Mouse (Mus musculus): Measurements from ENCODE around the gene Casp2.

The Casp2 gene

DNA sequence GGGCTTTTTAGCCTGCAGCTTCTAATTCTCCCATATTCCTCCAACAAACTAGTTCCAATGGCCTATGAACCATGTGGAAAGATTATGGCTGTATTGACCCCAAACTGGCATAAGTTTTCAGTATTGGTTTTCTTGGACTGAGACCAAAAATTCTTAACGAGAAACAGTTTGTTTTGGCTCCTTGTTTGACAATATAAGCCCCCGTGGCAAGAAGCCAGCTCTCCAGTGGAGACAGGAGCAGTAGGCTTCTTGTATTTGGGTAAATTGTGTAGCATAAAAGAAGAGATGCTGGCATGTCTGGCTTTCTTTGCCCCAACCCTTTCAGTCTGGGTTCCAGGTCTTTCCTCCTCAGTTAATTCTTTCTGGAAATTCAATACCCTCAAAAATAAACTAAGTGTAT is 11.4 kb downstream of the Casp2 start:
- DNase-seq (ENCODE audit: low read depth, low spot score), result no peak

DNA sequence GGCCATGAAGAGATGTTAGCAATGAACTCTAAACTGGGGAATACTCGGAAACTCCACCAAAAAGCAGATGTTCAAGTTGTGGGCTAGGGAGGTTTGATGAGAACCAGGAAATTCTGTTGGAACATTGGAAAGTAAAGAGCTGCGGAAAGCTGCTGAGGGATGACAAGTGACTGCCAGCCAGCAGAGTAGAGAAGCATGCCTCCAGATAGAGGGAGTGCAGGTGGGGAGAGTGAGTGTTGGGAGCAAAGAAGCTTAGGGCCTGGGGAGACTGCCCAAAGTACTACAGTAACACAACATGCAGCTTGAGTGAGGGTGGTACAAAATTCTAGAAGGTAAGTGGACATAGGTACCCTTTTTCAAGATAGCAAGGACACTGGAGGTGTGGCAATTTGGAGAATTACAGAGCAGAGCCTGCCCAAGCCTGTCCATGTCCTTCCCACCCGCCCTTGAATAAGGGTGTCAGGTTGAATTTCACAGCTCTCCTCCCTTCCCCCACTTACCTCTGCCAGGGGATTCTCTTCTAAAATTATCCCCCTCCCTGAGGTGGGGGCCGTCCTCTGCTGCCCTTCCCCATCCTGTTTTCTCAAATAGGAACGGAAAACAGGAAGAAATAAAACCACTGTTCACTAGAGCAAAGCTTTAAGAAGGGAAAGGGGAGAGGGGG is 18.2 kb downstream of the Casp2 start:
- DNase-seq (ENCODE audit: low read depth, low spot score), result no peak

DNA sequence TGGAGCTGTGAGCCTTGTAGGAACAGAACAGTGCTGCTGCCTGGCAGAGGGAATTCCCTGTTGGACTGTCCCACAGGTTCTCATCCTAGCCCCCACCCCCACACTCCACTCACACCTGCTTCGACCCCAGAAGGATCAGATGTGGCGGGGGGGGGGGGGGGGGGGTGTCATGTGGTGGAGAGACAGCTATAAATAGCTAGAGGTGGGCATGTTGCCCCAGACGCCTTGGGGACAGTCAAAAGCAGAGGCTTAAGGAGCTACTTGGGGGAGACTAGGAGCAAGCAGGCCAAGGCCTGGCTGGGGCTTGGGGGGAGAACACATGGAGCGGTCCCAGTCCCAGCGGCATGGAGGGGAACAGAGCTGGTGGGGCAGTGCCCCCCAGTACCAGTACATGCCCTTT is 21.7 kb downstream of the Casp2 start, which contains the start of gene Clcn1:
Gene Clcn1, plus strand, starts transcription at position 238 of the 400 bp plus-strand sequence.
- no peak for DNase-seq (ENCODE audit: low read depth, low spot score)

DNA sequence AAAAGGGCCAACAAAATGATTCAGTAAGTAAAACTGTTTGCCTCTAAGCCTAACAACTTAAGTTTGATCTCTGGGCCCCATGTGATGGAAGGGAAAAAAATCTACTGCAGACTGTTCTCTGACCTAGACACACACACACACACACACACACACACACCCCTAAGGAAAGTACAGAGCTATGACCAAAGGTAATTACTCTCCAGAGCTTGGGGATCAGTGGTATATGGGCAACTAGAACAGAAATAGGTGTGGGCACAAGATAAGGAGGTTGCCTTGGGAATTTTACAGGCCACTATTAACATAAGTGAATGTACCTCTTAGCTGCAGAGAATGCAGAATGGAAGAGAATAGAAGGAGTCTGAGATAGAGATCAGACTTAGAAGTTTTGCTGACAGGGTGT is 22.8 kb downstream of the Casp2 start:
- DNase-seq (ENCODE audit: low read depth, low spot score), result no peak

DNA sequence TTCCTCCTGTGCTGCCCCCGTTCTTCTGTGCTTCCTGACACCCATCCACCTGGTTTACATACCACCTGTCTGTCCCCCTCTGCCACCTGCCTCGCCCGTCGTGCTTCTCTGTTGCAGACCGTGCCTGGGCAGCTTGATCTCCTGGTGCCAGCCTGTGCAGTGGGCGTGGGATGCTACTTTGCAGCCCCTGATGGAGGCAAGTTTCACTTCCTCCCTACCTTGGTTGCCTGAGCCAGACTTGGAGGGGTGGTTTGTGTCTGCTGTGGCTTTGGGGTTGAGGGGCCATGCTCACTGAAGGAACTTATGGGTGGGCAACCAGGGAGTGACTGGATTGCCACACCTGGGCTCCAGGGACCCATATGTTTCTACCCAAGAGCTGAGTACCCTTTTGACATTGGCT is 28.5 kb downstream of the Casp2 start:
- no peak for DNase-seq (ENCODE audit: low read depth, low spot score)

DNA sequence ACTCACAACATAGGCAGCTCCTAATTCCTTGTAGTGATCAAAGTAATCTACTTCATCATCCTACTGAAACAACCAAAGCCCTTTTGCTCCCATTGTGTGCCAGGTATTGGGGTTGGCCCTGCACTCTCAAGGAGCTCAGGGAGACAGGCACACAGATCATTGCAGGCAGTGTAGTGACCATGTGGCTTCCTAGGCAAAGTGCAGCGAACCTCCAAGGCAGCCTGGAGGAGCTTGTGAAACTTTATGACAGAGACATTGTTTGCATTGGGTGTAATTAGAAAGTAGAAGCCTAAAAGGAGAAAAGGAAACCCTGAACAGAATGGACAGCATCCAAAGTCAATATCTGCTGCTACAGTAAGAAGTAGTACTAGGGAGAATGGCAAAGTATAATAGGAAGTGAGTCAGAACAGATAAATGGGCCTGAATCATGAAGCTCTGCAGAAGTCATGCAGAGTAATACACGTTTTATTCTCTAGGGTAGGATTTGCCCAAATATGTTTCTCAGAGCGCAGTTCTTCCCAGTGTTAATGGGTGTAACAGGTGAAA is 30.8 kb downstream of the Casp2 start:
- no peak for DNase-seq (ENCODE audit: low read depth, low spot score)

DNA sequence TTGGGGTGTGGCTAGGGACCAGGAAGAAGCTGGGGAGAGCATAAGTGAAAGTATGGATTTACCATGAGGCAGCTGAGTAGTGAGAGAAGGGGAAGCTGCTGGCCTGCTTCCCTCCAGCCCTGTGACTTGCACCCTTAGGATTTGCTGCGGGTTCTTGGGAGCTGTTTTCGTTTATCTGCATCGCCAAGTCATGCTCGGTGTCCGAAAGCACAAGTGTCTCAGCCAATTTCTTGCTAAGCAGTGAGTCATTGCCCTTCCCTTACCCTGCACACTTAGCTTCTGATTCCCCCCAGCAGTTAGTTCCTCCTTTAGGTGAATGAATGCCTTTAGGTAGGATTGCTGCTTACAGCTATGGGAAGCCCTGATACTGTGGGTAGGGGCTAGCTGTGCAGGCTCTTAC is 34.6 kb downstream of the Casp2 start:
- DNase-seq (ENCODE audit: low read depth, low spot score), result no peak

DNA sequence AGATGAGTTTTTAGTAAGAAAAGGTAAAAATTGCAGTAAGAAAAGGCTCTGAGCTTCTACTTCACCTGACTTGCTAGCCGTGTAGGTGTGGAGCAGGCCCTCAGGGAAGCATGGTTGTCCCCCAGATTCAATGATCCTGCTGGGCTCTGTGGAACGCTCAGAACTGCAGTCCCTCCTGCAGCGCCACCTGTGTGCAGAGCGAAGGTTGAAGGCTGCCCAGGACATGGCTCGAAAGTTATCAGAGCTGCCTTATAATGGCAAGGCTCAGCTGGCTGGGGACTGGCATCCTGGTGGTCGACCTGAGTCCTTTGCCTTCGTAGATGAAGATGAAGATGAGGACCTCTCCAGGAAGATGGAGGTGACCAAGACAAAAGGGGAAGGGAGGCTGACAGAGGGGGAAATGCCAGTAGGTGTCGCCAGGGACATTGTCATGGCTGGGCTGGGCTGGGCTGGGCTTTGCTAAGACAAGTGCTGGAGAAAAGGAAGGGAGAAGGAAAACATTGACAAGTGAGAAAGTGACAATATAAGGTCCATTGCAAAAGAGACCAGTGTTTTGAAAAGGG is 45.1 kb downstream of the Casp2 start:
- DNase-seq (ENCODE audit: low read depth, low spot score), result no peak

DNA sequence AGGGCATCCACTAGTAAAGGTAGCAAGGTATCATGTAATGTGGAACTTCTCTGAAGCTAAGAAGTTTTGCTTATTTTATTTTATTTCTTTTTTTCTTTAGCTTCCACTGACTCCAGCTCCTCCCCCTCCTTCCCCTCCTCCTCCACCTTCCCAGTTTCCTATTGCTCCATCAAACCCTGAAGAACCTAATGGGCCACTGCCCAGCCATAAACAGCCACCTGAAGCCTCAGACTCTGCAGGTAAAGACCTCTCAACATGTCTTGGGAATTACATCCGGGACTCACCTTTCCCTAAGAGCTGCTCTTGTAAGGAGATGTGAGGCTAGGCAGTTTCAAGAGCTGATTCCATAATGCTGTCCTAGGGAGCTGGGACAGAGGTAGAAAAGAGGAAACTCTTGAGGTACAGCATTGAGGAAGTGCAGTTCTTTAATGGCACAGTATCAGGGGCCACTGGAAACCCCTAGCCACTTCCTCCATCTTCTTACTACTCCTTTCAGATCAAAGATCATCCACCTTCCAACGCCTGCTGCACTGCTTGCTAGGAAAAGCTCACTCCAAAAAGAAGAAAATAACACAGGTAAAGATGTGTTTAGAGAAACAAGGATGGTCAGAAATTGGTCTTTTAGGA is 45.8 kb downstream of the Casp2 start:
- DNase-seq (ENCODE audit: low read depth, low spot score), result no peak

DNA sequence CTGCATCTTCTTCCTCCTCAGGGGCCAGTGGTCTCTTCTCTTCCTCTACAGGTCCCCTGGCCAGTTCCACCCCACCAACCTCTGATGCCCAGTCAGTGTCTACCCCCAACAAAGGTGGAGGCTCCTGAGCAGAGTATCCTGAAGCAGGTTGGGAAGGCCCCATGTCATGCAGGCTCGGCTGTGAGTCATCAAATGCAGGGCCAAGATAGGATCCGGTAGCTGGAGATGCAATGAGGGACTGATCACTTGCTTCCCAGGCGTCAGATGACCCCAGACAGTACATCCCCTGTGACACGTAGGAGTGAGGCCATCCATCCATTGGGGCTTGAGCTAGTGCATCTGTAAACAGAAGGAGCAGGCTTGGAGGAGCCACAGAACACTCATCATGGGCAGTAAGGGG is 53.5 kb downstream of the Casp2 start:
- DNase-seq (ENCODE audit: low read depth, low spot score), result no peak

DNA sequence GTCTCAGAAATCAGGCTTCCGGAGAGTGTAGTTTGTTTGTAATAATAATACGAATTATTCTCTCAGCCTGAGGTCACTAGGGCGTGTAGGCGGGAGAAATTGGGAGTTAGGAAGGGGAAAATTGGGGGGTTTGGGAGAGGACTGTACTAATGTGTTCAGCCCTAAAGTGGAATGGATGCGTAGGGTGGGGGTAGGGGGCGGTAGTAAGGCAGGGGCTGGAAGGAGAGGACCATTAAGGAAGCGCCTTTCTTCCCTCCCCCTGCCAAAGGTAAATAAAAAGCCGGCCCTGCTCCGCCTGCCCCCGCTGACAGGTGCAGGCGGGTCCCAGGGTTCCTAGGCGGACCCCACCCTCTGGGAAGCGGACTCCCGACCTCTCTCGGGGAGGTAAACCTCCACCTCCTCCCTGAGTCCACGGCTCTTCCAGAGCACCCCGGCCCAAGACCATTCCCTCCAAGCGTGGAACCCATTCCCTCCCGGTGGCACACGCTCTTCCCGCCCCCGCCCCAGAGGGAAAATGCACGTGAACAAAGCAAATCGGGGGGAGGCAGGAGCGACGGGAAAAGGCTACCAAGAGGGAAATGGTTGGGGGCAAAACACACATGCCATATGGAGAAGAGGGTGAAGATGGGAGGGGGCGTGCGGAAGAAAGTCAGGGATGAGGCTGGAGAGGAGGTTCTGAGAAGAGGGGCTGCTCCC is 58.7 kb downstream of the Casp2 start:
- no peak for DNase-seq (ENCODE audit: low read depth, low spot score)

DNA sequence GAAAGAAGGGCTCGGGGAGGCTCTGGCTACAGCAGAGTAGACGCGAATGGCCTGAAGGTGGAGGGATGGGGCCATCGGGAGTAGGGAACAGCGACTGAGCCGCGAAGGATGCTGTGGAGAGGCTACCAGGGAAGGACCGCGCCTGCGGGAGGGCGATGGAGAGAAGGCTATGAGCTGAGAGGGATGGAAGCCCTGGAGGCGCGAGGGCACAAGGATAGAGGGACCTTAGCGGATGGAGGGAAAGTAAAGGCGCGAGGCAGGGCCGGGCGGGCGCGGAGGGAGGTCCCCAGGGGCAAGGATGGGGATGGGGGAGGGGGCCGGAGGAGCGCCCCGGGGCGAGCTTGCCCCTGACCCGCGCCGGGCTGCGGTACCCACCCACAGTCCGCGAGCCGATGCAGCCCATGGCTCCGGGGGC is 59.3 kb downstream of the Casp2 start:
- no peak for DNase-seq (ENCODE audit: low read depth, low spot score)

DNA sequence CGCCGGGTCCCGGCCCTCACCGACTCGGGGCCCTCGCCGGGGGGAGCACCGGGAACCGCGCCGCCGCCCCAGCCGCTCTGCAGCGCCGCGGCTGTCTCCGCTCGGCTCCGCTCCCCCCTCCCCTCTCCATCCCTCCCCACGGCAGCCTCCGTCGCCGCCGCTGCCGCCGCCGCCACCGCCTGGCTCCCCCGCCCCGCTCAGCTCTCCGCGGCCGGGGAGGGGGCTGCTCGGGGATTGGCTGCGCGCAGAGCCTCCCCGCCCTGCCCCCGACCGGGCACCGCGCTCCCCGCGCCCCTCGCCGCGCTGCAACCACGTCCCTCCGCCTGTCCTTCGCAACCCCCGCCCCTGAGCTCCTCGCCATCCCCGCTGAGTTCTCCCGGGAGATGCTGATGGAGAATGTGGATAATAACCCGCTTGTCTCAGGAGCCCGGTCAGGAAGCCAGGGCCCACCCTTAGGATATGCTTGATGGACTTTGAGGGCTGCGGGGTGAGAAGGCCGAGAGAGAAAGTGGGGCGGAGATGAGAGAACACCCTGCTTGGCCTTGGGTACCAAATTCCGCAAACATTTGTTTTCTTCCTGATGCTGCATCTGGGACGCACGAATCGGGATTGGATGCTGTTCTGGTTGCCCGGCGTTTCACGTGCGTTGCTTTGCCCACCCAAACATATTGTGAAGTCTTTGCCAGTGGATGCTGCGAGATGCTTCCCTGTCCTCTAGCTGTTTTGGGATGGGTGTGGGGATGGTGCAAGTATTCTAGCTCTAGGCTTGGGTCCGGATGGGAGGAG is 59.9 kb downstream of the Casp2 start, which contains the start of gene Fam131b:
Gene Fam131b, minus strand, starts transcription at position 162 of the 786 bp plus-strand sequence.
- peak; percentile 63 for DNase-seq (ENCODE audit: low read depth, low spot score)

DNA sequence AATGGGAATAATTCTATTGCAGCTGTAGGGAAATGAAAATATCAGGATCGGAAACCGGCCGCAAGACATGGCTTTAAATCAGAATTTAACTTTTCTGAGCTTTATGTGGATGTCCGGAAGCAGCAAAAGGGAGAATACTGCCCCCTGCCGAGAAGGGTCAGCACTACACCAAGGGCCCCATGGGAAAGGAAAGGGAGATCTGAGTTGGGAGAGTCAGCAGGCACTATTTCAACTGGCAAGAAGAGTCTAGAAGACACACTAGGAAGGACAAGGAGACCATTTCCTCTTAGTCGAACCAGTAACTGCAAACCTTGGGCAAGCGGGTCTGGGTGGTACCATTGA is 60.5 kb downstream of the Casp2 start:
- DNase-seq (ENCODE audit: low read depth, low spot score), result peak; percentile 74

DNA sequence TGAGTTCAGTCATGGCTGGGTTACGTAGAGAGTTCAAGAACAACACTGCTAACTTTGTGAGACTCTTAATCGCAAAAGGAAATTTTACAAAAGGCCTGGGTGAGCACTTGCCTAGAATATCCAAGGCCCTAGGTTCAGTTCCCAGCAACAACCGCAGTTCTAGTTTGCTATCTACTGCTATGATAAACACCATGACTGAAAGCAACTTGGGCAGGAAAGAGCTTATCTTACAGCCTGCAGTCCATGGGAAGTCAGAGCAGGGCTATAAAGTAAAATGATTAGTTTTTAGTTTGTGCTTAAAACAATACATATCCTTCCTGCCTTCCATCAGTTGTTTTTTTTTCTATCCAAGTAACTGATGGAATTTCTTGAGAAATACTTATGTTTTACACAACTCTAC is 61.7 kb downstream of the Casp2 start:
- DNase-seq (ENCODE audit: low read depth, low spot score), result no peak

DNA sequence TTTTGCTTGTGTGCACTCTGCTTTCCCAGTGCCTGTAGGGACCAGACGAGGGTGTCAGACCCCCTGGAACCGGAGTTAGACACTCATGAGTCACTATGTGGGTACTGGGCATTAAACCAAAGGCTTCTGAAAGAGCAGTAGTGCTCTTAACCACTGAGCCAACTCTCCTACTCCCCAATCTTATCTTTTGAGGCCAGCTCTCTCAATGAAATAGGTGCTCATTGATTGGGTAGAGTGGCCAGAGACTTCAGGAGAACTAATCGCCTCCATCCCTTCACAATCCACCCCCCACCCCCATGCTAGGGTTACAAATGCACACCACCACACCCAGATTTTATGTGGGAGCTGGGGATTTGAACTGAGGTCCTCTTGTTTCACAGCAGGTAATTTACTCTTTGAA is 64.0 kb downstream of the Casp2 start:
- no peak for DNase-seq (ENCODE audit: low read depth, low spot score)

DNA sequence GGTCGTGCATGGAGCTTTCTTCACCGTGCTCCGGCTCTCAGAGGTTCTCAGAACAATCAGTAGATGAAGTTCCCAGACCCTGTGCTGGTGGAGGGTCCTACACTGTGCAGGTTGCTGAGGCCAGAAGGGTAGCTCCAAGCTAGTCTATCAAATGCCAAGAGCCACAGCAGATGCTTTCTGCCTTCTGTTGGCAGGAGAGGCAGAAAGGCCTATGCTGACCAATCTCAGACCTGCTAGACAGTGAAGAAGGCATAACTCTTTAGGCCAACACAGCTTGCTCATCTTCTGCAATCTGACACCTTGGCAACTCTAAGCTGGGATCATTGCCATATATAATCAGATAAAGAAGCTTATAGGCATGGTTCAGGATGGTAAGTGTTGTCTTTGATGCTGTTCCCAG is 65.4 kb downstream of the Casp2 start:
- DNase-seq (ENCODE audit: low read depth, low spot score), result no peak

DNA sequence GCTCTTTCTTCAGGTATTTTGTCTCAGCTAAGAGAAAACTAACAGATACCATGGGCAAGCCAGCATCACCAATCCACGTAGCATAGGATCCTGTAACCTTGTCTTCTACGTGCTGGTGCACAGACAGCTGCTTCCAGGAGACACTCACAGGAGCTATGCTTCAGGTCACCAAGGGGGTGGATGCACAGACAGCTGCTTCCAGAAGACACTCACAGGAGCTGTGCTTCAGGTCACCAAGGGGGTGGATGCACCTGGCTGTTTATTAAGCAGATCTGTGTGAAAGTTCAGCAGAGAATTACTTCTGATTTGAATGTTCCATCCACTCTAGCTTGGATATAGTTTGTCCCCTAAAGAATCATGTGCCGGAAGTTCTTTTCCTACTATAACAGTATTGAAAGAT is 66.2 kb downstream of the Casp2 start:
- no peak for DNase-seq (ENCODE audit: low read depth, low spot score)

All from CD4-positive helper T cell, adult 2 months (primary cell).